Mouse (Mus musculus): ENCODE results near the gene Olfr323. TPM values are rescaled to one million over a fixed set of nuclear protein-coding genes. Genes with fewer than 3 reads are reported as not detected.

Olfr323 gene
- polyA plus RNA-seq (2014; fragmentation: Illumina TruSeq; extraction: RNeasy Lipid Tissue Mini Kit (QIAGEN cat#74804); ENCODE audit: low read depth, low replicate concordance) = not detected

GRCm38 (mm10) chr11:58630401-58630800 is at the start of gene Olfr323:
Gene Olfr323 (minus strand): TSS chr11:58630501.

GRCm38 (mm10) chr11:58658596-58658995 is 28.3 kb upstream of the Olfr323 start, which contains the start of gene Olfr322:
Gene Olfr322 (plus strand): TSS chr11:58658782.

GRCm38 (mm10) chr11:58640272-58640867 is 10.1 kb upstream of the Olfr323 start, which contains the start of gene Trim58:
Gene Trim58 (plus strand): TSS chr11:58640465.

GRCm38 (mm10) chr11:58615975-58616374 is 14.3 kb downstream of the Olfr323 start, which contains the start of gene 2210407C18Rik:
Gene 2210407C18Rik (minus strand): TSS chr11:58616075.

GRCm38 (mm10) chr11:58594814-58595213 is 35.5 kb downstream of the Olfr323 start, which contains the start of gene Olfr324:
Gene Olfr324 (plus strand): TSS chr11:58595114.

GRCm38 (mm10) chr11:58577430-58577829 is 52.9 kb downstream of the Olfr323 start, which contains the start of gene Olfr325:
Gene Olfr325 (plus strand): TSS chr11:58577730.

Other genes starting within 250 kb of the Olfr323 start
- not detected for gene 1810065E05Rik, start 209.4 kb downstream of the Olfr323 start, polyA plus RNA-seq (2014; fragmentation: Illumina TruSeq; extraction: RNeasy Lipid Tissue Mini Kit (QIAGEN cat#74804); ENCODE audit: low read depth, low replicate concordance)
- gene Gm12253, start 197.9 kb downstream of the Olfr323 start, polyA plus RNA-seq (2014; fragmentation: Illumina TruSeq; extraction: RNeasy Lipid Tissue Mini Kit (QIAGEN cat#74804); ENCODE audit: low read depth, low replicate concordance) = not detected
- gene Lypd9, start 177.6 kb downstream of the Olfr323 start, polyA plus RNA-seq (2014; fragmentation: Illumina TruSeq; extraction: RNeasy Lipid Tissue Mini Kit (QIAGEN cat#74804); ENCODE audit: low read depth, low replicate concordance) = 3.7 TPM
- gene Olfr30, start 168.2 kb downstream of the Olfr323 start, polyA plus RNA-seq (2014; fragmentation: Illumina TruSeq; extraction: RNeasy Lipid Tissue Mini Kit (QIAGEN cat#74804); ENCODE audit: low read depth, low replicate concordance) = not detected
- 0.82 TPM for gene Olfr332, start 137.9 kb downstream of the Olfr323 start, polyA plus RNA-seq (2014; fragmentation: Illumina TruSeq; extraction: RNeasy Lipid Tissue Mini Kit (QIAGEN cat#74804); ENCODE audit: low read depth, low replicate concordance)
- gene Olfr331, start 127.9 kb downstream of the Olfr323 start, polyA plus RNA-seq (2014; fragmentation: Illumina TruSeq; extraction: RNeasy Lipid Tissue Mini Kit (QIAGEN cat#74804); ENCODE audit: low read depth, low replicate concordance) = not detected
- not detected for gene Olfr330, start 95.7 kb downstream of the Olfr323 start, polyA plus RNA-seq (2014; fragmentation: Illumina TruSeq; extraction: RNeasy Lipid Tissue Mini Kit (QIAGEN cat#74804); ENCODE audit: low read depth, low replicate concordance)
- not detected for gene Olfr329-ps, start 84.1 kb downstream of the Olfr323 start, polyA plus RNA-seq (2014; fragmentation: Illumina TruSeq; extraction: RNeasy Lipid Tissue Mini Kit (QIAGEN cat#74804); ENCODE audit: low read depth, low replicate concordance)
- gene Olfr328, start 74.9 kb downstream of the Olfr323 start, polyA plus RNA-seq (2014; fragmentation: Illumina TruSeq; extraction: RNeasy Lipid Tissue Mini Kit (QIAGEN cat#74804); ENCODE audit: low read depth, low replicate concordance) = not detected
- not detected for gene Olfr224, start 59.9 kb downstream of the Olfr323 start, polyA plus RNA-seq (2014; fragmentation: Illumina TruSeq; extraction: RNeasy Lipid Tissue Mini Kit (QIAGEN cat#74804); ENCODE audit: low read depth, low replicate concordance)
- gene Olfr325, start 52.8 kb downstream of the Olfr323 start, polyA plus RNA-seq (2014; fragmentation: Illumina TruSeq; extraction: RNeasy Lipid Tissue Mini Kit (QIAGEN cat#74804); ENCODE audit: low read depth, low replicate concordance) = not detected
- gene Olfr324, start 35.4 kb downstream of the Olfr323 start, polyA plus RNA-seq (2014; fragmentation: Illumina TruSeq; extraction: RNeasy Lipid Tissue Mini Kit (QIAGEN cat#74804); ENCODE audit: low read depth, low replicate concordance) = not detected
- gene 2210407C18Rik, start 14.4 kb downstream of the Olfr323 start, polyA plus RNA-seq (2014; fragmentation: Illumina TruSeq; extraction: RNeasy Lipid Tissue Mini Kit (QIAGEN cat#74804); ENCODE audit: low read depth, low replicate concordance) = not detected
- gene Trim58, start 10.0 kb upstream of the Olfr323 start, polyA plus RNA-seq (2014; fragmentation: Illumina TruSeq; extraction: RNeasy Lipid Tissue Mini Kit (QIAGEN cat#74804); ENCODE audit: low read depth, low replicate concordance) = not detected
- not detected for gene Olfr322, start 28.3 kb upstream of the Olfr323 start, polyA plus RNA-seq (2014; fragmentation: Illumina TruSeq; extraction: RNeasy Lipid Tissue Mini Kit (QIAGEN cat#74804); ENCODE audit: low read depth, low replicate concordance)
- not detected for gene Olfr320, start 50.6 kb upstream of the Olfr323 start, polyA plus RNA-seq (2014; fragmentation: Illumina TruSeq; extraction: RNeasy Lipid Tissue Mini Kit (QIAGEN cat#74804); ENCODE audit: low read depth, low replicate concordance)
- gene Olfr319, start 68.7 kb upstream of the Olfr323 start, polyA plus RNA-seq (2014; fragmentation: Illumina TruSeq; extraction: RNeasy Lipid Tissue Mini Kit (QIAGEN cat#74804); ENCODE audit: low read depth, low replicate concordance) = not detected
- gene Olfr318, start 93.5 kb upstream of the Olfr323 start, polyA plus RNA-seq (2014; fragmentation: Illumina TruSeq; extraction: RNeasy Lipid Tissue Mini Kit (QIAGEN cat#74804); ENCODE audit: low read depth, low replicate concordance) = not detected
- not detected for gene Olfr317, start 108.7 kb upstream of the Olfr323 start, polyA plus RNA-seq (2014; fragmentation: Illumina TruSeq; extraction: RNeasy Lipid Tissue Mini Kit (QIAGEN cat#74804); ENCODE audit: low read depth, low replicate concordance)
- not detected for gene Olfr316, start 122.2 kb upstream of the Olfr323 start, polyA plus RNA-seq (2014; fragmentation: Illumina TruSeq; extraction: RNeasy Lipid Tissue Mini Kit (QIAGEN cat#74804); ENCODE audit: low read depth, low replicate concordance)
- not detected for gene Olfr315, start 142.7 kb upstream of the Olfr323 start, polyA plus RNA-seq (2014; fragmentation: Illumina TruSeq; extraction: RNeasy Lipid Tissue Mini Kit (QIAGEN cat#74804); ENCODE audit: low read depth, low replicate concordance)
- gene Olfr314, start 152.5 kb upstream of the Olfr323 start, polyA plus RNA-seq (2014; fragmentation: Illumina TruSeq; extraction: RNeasy Lipid Tissue Mini Kit (QIAGEN cat#74804); ENCODE audit: low read depth, low replicate concordance) = not detected
- gene Fam183b, start 171.5 kb upstream of the Olfr323 start, polyA plus RNA-seq (2014; fragmentation: Illumina TruSeq; extraction: RNeasy Lipid Tissue Mini Kit (QIAGEN cat#74804); ENCODE audit: low read depth, low replicate concordance) = 14.7 TPM
- gene Olfr313, start 184.5 kb upstream of the Olfr323 start, polyA plus RNA-seq (2014; fragmentation: Illumina TruSeq; extraction: RNeasy Lipid Tissue Mini Kit (QIAGEN cat#74804); ENCODE audit: low read depth, low replicate concordance) = not detected
- gene Olfr312, start 198.7 kb upstream of the Olfr323 start, polyA plus RNA-seq (2014; fragmentation: Illumina TruSeq; extraction: RNeasy Lipid Tissue Mini Kit (QIAGEN cat#74804); ENCODE audit: low read depth, low replicate concordance) = not detected
- not detected for gene Olfr311, start 208.8 kb upstream of the Olfr323 start, polyA plus RNA-seq (2014; fragmentation: Illumina TruSeq; extraction: RNeasy Lipid Tissue Mini Kit (QIAGEN cat#74804); ENCODE audit: low read depth, low replicate concordance)
- 8.7 TPM for gene Gm12258, start 216.7 kb upstream of the Olfr323 start, polyA plus RNA-seq (2014; fragmentation: Illumina TruSeq; extraction: RNeasy Lipid Tissue Mini Kit (QIAGEN cat#74804); ENCODE audit: low read depth, low replicate concordance)
- gene 2810021J22Rik, start 236.7 kb upstream of the Olfr323 start, polyA plus RNA-seq (2014; fragmentation: Illumina TruSeq; extraction: RNeasy Lipid Tissue Mini Kit (QIAGEN cat#74804); ENCODE audit: low read depth, low replicate concordance) = 8.6 TPM

Data from adipose tissue, adult 10 weeks (tissue).